Mouse (Mus musculus): ENCODE measurements at regions not wholly inside any gene's neighbourhood (a gene's known extent, or its start where the extent isn't known, plus 50 kb on each side); places are given as distances from the start of the nearest gene placed in this dataset.
A peak's percentile ranks its signal among the peaks of the same experiment; 100 is the strongest.

GRCm38 (mm10) chrX:23556271-23556670, 136.6 kb upstream of the Wdr44 start:
- no peak for DNase-seq
- Histone ChIP-seq H3K27ac (ENCODE audit: control insufficient read depth, insufficient read depth, low read length) (no peak overlapping the region), H3K4me3 (ENCODE audit: control insufficient read depth, insufficient read depth, low read length) (no peak overlapping the region), H3K36me3 (ENCODE audit: control insufficient read depth, insufficient read depth, low read length) (no peaks in the 10 kb centered on the region), H3K27me3 (ENCODE audit: control insufficient read depth, insufficient read depth, low read length) (no peaks in the 10 kb centered on the region), H3K4me1 (replicated peaks; ENCODE audit: control insufficient read depth, insufficient read depth, low read length) (no peaks in the 10 kb centered on the region)
- TF ChIP-seq POLR2A (IDR thresholded peaks at IDR 0.05; ENCODE audit: control insufficient read depth, extremely low read depth, insufficient read depth, low read length, poor library complexity) (no peak), CTCF (IDR thresholded peaks at IDR 0.05; ENCODE audit: borderline replicate concordance, control insufficient read depth, extremely low read depth, insufficient read depth, low read length, poor library complexity) (no peak)
- 57% methylated on average over 1 of the region's 1 CpGs for WGBS

GRCm38 (mm10) chrX:23565581-23565980, 127.3 kb upstream of the Wdr44 start:
- Histone ChIP-seq H3K27ac (ENCODE audit: control insufficient read depth, insufficient read depth, low read length) (no peak overlapping the region), H3K4me3 (ENCODE audit: control insufficient read depth, insufficient read depth, low read length) (no peak overlapping the region), H3K27me3 (ENCODE audit: control insufficient read depth, insufficient read depth, low read length) (no peaks in the 10 kb centered on the region), H3K36me3 (ENCODE audit: control insufficient read depth, insufficient read depth, low read length) (no peaks in the 10 kb centered on the region), H3K4me1 (replicated peaks; ENCODE audit: control insufficient read depth, insufficient read depth, low read length) (no peaks in the 10 kb centered on the region)
- WGBS: 26% methylated on average over 3 of the region's 3 CpGs
- no peak for TF ChIP-seq CTCF (IDR thresholded peaks at IDR 0.05; ENCODE audit: borderline replicate concordance, control insufficient read depth, extremely low read depth, insufficient read depth, low read length, poor library complexity)
- no peak for TF ChIP-seq POLR2A (IDR thresholded peaks at IDR 0.05; ENCODE audit: control insufficient read depth, extremely low read depth, insufficient read depth, low read length, poor library complexity)
- peak; percentile 2 for DNase-seq

Data from thymus, adult 2 months (tissue).